Mouse (Mus musculus): ENCODE results near the gene Hps1. TPM values are rescaled to one million over a fixed set of nuclear protein-coding genes. Genes with fewer than 3 reads are reported as not detected.

Gene Hps1
- polyA plus RNA-seq, 1 experiment from 2014 or later = 18.6 TPM

Other genes with a start within 250 kb of the Hps1 start
- 2.2 and 2.4 TPM in 2 replicates for gene Loxl4, start 167.2 kb downstream of the Hps1 start, polyA plus RNA-seq (2015; fragmentation: Nextera tagmentation; extraction: Ambion mirVana)
- 11.0 and 14.0 TPM in 2 replicates for gene Pyroxd2, start 27.2 kb downstream of the Hps1 start, polyA plus RNA-seq (2015; fragmentation: Nextera tagmentation; extraction: Ambion mirVana)